ENCODE assay signal across 4 mouse cellular contexts in the genomic region with DNA sequence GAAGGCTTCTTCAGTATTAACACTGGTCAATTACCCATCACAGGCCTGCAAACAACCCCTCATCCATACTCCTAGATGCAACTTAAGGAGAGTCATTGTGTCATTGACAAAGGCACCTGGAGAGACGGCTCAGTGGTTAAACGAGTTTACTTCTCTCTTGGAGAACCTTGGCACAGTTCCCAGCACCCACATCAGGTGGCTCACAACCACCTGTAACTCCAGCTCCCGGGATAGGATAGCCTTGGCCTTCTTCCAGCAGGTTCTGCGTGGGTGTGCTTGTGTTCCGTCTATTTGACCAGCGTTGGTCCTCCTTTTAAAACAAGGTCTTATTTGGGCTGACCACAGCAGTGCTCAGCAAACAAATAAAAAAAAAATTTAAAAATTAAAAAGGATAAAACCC.
"Had no signal": no experiment of that assay in that cellular context is flagged by ENCODE, and none has a peak within 500 bp of the region (broad histone marks: within the 10 kb centered on the region; RNA-seq: fewer than 3 reads in every experiment).

No protein-coding gene starts in this region.

- DNase-seq: liver; liver, embryonic 13.5 days had no signal

- ATAC-seq: intestine, embryonic 16.5 days; midbrain, embryonic 15.5 days had no signal
